Mouse (Mus musculus) frontal cortex, postnatal 14 days (tissue): ENCODE data around the gene Car7.

Experiments
- DNase-seq, 2 experiments: peaks; one replicate each; pipeline ENCODE4 v3.0.0; 2022; ENCODE audit warnings: low spot score in 2 of 2

Car7 gene

DNA sequence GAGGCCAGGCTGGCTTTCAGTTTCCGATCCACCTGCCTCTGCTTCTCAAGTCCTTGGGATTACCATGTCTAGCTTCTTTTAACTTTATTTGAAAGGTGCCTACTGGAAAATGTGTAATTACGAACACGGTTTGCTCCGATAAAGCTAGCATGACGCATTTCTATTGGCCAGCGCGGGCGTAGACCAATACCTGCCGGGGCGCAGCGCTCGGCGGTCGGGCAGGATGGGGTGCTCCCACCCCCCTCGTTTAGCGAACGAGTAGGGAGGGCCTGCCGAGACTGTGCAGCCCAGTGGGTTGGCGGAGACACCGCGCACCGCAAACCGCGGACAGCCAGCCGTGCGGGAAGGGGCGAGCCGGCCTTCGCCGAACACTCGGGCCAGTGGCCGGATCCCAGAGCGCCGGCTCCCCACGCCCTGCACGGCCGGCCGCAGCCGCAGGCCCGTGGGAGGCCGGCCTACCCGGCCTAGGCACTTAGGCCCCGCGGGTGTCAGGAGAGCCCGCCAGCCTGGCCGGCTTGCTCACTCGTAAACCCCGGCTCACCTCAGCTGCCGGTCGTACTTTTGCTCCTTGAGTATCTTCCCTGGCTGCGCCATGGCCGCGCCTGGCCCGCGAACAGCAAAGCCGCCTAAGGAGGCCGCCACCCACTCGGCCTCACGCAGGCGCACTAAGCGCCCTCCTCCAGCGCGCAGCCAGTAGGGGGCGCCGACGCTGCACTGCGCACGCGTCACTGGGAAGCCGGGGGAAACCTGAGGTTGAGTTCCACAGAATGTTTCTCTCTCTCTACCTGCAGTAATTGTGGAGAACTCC is at the start of gene Car7, which contains the start of gene Nae1:
Gene Car7 (plus strand): TSS at position 719 of the 808 bp plus-strand sequence.
Gene Nae1 (minus strand): TSS at position 667 of the 808 bp plus-strand sequence.
- peak; percentile 86 to 88 for DNase-seq

GRCm38 (mm10) chr8:104509061-104510006 is 25.2 kb upstream of the Car7 start, which contains the start of gene Terb1:
Gene Terb1 (minus strand): TSS chr8:104509910.
- peak; percentile 7 to 17 for DNase-seq

- no peak for DNase-seq
Measured at GRCm38 (mm10) chr8:104510134-104510533, 24.4 kb upstream of the Car7 start.

DNA sequence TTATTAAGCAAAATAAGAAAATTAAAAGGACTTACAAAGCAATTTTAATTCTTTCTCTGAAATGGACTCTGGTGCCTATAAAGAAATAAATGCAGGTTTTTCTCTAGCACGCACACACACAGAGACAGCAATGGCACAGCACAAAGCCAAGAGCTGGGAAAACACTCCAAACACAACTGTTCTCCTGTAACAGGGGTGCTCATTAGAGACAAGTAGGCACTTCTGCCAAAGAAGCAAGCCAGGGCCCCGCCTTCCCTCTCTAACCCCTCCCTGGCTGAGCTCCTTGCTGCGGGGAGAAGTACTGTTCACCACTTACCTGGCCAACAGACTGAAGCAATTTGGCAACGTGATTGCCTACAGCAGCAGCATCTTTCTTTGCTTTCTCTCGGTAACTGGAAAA is 16.6 kb upstream of the Car7 start:
- no peak for DNase-seq

DNA sequence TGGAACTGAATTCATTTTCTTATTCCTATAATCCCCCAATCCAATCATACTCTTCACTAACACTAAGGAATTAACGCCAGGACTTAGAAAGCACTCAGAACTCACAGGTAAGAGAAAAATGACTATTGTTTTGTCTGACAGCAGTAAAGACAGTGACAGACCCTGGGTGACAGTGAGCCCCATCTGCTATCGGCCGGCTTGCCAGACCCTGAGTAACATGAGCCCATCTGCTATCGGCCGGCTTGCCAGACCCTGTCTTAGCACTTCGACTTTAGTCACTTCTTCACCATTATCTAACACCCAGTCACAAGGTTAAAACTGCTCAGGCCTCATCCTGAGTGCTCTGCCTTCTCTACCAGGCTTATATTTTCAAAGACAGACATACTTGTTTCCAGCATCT is 4.8 kb upstream of the Car7 start:
- no peak for DNase-seq

- DNase-seq: no peak
Measured at GRCm38 (mm10) chr8:104533551-104533950, 938 bp upstream of the Car7 start.

GRCm38 (mm10) chr8:104534779-104535141 is 271 bp downstream of the Car7 start:
- no peak for DNase-seq

DNA sequence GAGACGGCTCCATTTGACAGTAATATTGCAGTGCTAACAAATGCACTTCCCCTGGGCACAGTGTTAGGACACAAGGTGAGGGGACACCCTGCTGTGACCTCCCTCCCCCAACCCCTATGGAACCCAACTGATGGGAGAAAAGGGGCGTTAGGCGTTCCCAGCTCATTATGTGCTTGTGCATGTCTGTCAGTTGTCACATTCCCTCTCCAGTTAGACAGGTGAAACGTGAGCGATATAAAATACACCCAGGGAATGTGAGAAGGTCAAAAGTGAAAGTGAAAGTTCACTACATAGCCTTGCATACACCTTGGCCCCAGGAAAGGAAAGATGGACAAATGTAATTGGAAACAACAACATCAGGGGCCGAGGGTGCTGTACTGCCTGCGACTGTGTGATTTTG is 889 bp downstream of the Car7 start:
- no peak for DNase-seq

DNA sequence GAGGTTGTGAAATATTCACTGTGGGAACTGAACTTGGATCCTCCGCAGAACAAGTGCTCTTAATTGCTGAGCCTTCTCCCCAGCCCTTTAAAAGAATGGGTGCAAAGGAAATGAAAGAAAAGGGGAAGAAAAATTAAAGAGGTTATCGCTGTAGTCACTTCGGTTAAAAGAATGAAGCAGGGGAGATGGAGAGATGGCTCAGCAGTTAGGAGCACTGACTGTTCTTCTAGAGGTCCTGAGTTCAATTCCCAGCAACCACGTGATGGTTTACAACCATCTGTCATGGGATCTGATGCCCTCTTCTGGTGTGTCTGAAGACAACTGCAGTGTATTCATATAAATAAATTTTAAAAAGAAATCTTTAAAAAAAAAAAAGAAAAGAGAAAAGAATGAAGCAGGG is 1.5 kb downstream of the Car7 start:
- DNase-seq: no peak

- no peak for DNase-seq
Measured at GRCm38 (mm10) chr8:104538896-104539295, 4.4 kb downstream of the Car7 start.

DNA sequence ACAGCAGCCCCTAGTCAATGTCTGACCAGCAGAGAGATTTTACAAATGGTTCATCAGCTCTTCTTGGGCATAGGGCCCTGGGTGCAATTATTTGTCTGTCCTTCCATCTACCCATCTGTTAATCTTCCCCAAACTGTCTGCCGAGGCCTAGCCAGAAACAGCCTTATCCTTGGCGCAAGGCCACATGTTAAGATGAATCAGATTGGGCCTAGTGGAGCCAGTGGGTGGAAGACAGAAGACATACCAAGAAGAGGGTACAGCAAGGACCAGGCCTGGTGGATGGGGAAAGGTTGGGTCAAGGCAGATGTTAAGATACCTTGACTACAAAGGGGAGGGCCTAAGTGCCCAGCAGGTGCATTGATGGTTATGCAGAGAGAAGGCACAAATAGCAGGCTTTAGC is 5.1 kb downstream of the Car7 start:
- DNase-seq: no peak

DNA sequence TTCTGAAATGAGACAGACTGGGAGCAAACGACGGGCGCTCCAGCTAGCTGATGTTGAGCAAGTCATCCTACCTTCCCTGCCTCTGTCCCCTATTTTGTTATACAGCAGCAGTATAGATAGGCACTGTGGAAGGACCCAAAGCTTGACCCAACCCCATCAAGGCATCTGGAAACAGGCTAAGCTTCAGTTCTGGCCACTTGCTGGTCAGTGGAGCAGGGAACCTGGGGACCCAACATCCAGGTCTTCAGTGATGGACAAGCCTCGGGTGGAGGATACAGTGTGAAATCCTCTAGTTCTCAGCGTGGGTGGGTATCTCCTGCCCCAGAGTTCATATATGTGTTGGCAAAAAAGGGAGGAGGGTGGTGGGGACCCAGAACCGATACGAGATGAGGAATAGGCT is 5.7 kb downstream of the Car7 start:
- no peak for DNase-seq

- DNase-seq: peak in 1 of 2 experiments; percentile 29
Measured at GRCm38 (mm10) chr8:104540710-104541514, 6.4 kb downstream of the Car7 start.

- no peak for DNase-seq
Measured at GRCm38 (mm10) chr8:104541515-104541880, 7.0 kb downstream of the Car7 start.

DNA sequence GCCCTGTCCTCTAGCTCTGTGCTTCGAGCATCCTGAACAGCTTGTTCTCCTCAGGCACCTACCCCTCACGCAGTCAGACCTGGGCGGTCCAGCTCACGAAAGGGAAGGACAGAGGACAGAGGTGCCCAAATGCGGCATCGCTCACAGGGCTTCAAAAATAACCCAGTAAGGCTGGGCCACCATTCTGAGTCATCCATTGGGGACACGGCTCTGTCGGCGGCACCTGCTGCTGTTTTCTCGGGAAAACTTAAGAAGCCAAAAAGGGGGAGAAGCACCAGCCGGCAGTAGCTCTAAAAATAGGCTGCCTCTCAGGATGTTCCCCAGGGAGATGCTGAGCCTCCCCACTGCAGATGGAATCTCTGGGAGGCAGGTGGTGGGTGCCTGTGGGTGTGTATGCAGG is 7.7 kb downstream of the Car7 start:
- peak; percentile 61 to 75 for DNase-seq

DNA sequence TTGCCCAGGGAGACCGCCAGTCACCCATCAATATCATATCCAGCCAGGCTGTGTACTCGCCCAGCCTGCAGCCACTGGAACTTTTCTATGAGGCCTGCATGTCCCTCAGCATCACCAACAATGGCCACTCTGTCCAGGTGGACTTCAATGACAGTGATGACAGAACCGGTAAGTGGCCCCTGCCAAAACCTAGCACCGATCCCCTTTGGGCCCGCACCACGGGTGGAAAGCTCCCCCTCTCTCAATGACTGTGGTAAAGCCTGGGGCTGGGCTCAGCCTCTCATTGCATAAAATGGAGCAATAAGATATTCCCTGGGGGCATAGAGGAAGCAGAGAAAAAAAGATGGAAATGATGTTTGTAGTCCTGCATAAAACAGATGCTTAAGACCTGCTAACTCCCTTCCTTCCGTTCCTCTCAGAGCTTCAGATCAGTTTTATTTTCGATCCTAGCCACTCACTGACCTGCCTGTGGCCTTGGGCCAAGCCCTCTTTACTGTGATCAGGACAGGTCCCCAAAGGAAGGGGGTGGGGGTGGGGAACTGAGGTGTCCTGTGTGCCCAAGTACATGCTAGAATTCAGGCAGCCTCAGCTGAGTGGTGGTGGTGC is 9.1 kb downstream of the Car7 start:
- DNase-seq: no peak

- DNase-seq: no peak
Measured at GRCm38 (mm10) chr8:104555191-104555590, 20.7 kb downstream of the Car7 start.

- no peak for DNase-seq
Measured at GRCm38 (mm10) chr8:104557226-104557625, 22.7 kb downstream of the Car7 start.

DNA sequence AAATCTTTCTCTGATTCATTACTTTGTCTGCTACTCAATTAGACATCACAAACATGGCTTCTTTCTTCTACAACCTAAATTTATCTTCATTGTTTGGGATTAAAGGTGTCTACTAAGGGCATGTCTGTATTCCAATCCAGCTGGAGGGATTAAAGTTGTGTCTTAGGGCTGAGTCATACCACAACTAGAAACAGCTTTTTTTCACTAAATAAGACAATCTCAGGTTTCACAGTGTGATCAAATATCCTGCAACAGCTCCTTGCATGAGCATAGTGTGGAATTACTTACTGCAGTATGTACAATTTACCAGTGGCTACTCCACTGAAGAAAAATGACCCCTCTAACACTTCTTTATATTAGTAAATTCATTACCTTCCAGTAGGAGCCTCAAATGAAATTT is 26.2 kb downstream of the Car7 start:
- DNase-seq: no peak

- peak; percentile 57 to 67 for DNase-seq
Measured at GRCm38 (mm10) chr8:104564633-104565456, 30.4 kb downstream of the Car7 start.

DNA sequence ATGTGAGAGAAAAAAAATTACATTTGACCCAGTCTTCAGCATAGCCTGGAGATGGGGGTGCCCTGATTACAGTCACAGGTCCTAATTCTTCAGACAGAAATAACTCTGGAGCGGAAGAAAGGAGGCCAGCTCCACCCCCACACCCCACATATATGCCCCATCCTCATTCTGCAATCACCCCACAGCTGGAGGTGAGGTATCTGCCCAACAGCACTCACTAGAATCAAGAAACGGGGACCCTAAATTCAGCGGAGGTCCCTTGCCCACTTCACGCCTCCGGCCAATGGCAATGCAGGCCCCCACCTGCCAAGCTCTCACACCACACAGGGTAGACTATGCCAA is 30.9 kb downstream of the Car7 start:
- no peak for DNase-seq
